Mouse (Mus musculus) liver, postnatal 0 days (tissue): ENCODE results near the gene Rab5b. TPM values are rescaled to one million over a fixed set of nuclear protein-coding genes. Genes with fewer than 3 reads are reported as not detected.
"Not testable (repeated sequence)": the region's sequence is repeated elsewhere in the genome, so short reads cannot be mapped to it uniquely, and the experiment has no call there.

Source experiments
- ATAC-seq: fragments of 200-750 bp; cut with Nextera tagmentation; 2 replicates; pipeline ENCODE4 v1.8.0; 2017; ENCODE audit warnings: mild to moderate bottlenecking, moderate library complexity
- DNase-seq: peaks from one replicate; pipeline ENCODE4 v3.0.0-alpha.2; 2016
- H3K27ac ChIP-seq: fragments of 300-500 bp; sonication (generic); 2 replicates; pipeline ENCODE4 v1.5.1; 2014; ENCODE audit warnings: antibody characterized with exemption, moderate library complexity, mild to moderate bottlenecking, low read depth
- H3K27me3 ChIP-seq: fragments of 300-500 bp; sonication (generic); 2 replicates; pipeline ENCODE4 v1.6.1; 2014; ENCODE audit warnings: low read length, control low read depth, mixed read lengths; ENCODE audit not compliant: insufficient read depth
- H3K36me3 ChIP-seq: fragments of 300-500 bp; sonication (generic); replicated peaks from 2 replicates; pipeline ENCODE4 v1.6.1; 2014; ENCODE audit warnings: mild to moderate bottlenecking, control low read depth, low read length, moderate library complexity, mixed read lengths; ENCODE audit not compliant: insufficient read depth
- H3K4me1 ChIP-seq: fragments of 300-500 bp; sonication (generic); 2 replicates; pipeline ENCODE4 v1.6.1; 2014; ENCODE audit warnings: antibody characterized with exemption, mild to moderate bottlenecking, control low read depth; ENCODE audit not compliant: insufficient read depth
- H3K4me2 ChIP-seq: fragments of 300-500 bp; sonication (generic); 2 replicates; pipeline ENCODE4 v1.6.1; 2014; ENCODE audit warnings: low read depth, mild to moderate bottlenecking, low read length, moderate library complexity, mixed read lengths
- H3K4me3 ChIP-seq: fragments of 300-500 bp; sonication (generic); 2 replicates; pipeline ENCODE4 v1.5.1; 2014; ENCODE audit warnings: low read depth, low read length
- H3K9ac ChIP-seq: fragments of 300-500 bp; sonication (generic); replicated peaks from 2 replicates; pipeline ENCODE4 v1.6.1; 2014; ENCODE audit warnings: mild to moderate bottlenecking, moderate library complexity
- H3K9me3 ChIP-seq: fragments of 300-500 bp; sonication (generic); 2 replicates; pipeline ENCODE4 v1.6.1; 2016; ENCODE audit warnings: mild to moderate bottlenecking, control low read depth, low read length, mixed read lengths
- CTCF ChIP-seq: sonication (generic); IDR thresholded peaks from 2 replicates; pipeline ENCODE4 v1.5.1; 2016; ENCODE audit warnings: antibody characterized with exemption, low read depth
- EP300 ChIP-seq: IDR thresholded peaks from 2 replicates; pipeline ENCODE4 v1.6.1; 2016; ENCODE audit warnings: antibody characterized with exemption, low read depth, mild to moderate bottlenecking
- WGBS: fragments of 180-500 bp; shearing (Covaris S2); extraction: QIAGEN DNeasy Blood & Tissue Kit; methylation state at CpG from one replicate; pipeline ENCODE4 v1.1.7; 2014; ENCODE audit not compliant: insufficient replicate concordance; 5-methylcytosine and 5-hydroxymethylcytosine counted together
- polyA plus RNA-seq: library from polyadenylated mRNA; unstranded; fragments of >200 nt; fragmentation: Nextera tagmentation; extraction: Ambion mirVana; gene quantifications from 2 replicates; pipeline ENCODE4 v1.2.1, GENCODE M21; 2015

Gene Rab5b
- polyA plus RNA-seq, 1 experiment from 2014 or later = 26.2 TPM

DNA sequence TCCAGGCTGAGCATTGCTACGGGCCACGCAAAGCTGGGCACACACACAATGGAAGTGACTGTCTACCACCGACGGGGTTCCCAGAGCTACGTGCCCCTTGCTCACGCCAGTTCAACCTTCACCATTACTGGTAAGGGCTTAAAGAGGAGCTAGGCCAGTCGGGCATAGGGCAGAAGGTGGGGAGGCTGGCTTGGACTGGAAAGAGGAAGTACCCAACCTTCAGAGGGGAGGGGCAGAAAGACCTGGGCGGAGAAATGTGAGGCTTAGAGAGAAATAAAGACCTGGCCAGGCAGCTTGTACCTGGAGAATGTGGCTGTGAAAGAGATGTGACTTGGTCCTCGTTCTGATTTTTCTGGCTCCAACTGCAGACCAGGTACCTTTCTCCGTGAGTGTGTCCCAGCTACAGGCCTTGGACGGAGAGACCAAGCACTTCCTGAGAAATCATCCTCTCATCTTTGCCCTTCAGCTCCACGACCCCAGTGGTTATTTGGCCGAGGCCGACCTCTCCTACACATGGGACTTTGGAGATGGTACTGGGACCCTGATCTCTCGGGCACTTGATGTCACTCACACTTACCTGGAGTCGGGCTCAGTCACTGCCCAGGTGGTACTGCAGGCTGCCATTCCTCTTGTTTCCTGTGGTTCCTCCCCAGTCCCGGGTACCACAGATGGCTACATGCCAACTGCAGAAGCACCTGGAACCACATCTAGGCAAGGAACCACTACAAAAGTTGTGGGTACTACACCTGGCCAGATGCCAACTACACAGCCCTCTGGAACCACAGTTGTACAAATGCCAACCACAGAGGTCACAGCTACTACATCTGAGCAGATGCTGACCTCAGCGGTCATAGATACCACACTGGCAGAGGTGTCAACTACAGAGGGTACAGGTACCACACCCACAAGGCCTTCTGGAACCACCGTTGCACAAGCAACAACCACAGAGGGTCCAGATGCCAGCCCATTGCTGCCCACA, 19.8 kb upstream of the Rab5b start:
- H3K4me1 ChIP-seq = no peaks in the 10 kb centered on the region
- peak; percentile 34 for DNase-seq
- no peak for TF ChIP-seq CTCF
- no peak for TF ChIP-seq EP300
- no peak overlapping the region for H3K27ac ChIP-seq
- no peak overlapping the region for H3K4me2 ChIP-seq
- no peaks in the 10 kb centered on the region; the same call in 1 of the 2 replicates for H3K36me3 ChIP-seq
- no peak overlapping the region for H3K4me3 ChIP-seq
- no peaks in the 10 kb centered on the region for H3K9me3 ChIP-seq
- no peaks in the 10 kb centered on the region for H3K27me3 ChIP-seq
- 0 out of 2 replicates have a peak, but pooled peaks have one; percentile 25 for ATAC-seq
- WGBS = 62% methylated on average over 19 of the region's 19 CpGs
- no peak overlapping the region for H3K9ac ChIP-seq

DNA sequence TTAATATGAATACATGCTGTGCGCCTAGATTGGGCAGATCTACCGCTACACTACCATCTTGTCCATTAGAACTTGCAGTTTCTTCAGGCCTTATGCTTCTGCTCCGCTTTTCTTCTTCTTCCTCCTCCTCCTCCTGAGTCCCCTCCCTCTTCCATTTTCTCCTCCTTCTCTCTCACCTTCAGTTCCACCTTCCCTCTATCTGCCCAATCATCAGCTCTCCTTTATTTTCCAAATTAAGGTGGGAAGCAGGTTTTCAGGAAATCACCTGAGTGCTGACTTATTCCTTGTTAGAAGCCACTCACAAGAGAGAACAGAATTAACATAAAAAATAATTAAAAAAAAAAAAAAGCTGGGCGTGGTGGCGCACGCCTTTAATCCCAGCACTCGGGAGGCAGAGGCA, 15.3 kb upstream of the Rab5b start:
- not testable (repeated sequence) for H3K27ac ChIP-seq, H3K4me3 ChIP-seq, H3K9me3 ChIP-seq, H3K9ac ChIP-seq, DNase-seq, ATAC-seq, H3K4me1 ChIP-seq, H3K4me2 ChIP-seq, H3K36me3 ChIP-seq, H3K27me3 ChIP-seq
- WGBS = 94% methylated on average over 7 of the region's 7 CpGs

DNA sequence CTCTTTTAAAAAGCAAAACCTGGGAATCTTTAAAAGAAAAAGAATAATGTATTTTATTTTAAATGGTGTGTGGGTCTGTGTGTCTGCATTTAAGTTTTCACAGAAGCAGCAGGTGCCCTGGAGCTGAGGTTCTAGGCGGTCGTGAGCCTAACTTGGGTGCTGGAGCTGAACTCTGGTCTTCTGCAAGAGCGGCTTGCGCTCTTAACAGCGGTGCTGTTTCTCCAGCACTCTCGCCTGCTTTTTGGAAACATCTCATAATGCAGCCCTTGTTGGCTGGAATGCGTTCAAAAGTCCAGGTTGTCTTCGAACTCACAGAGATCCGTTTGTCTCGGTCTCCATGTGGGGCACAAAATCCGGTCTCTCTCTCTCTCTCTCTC, 9.2 kb upstream of the Rab5b start:
- Histone ChIP-seq H3K9ac (peak overlapping the region; percentile 68), H3K9me3 (no peaks in the 10 kb centered on the region), H3K4me1 (peaks cover 21% of the 10 kb centered on the region), H3K4me2 (peak overlapping the region; percentile 92), H3K27ac (peak overlapping the region; percentile 76), H3K4me3 (peak overlapping the region; percentile 98), H3K27me3 (no peaks in the 10 kb centered on the region), H3K36me3 (peaks cover 28% of the 10 kb centered on the region)
- peak; percentile 22 for ATAC-seq
- DNase-seq = no peak
- 14% methylated on average over 11 of the region's 11 CpGs for WGBS
- TF ChIP-seq EP300 (no peak), CTCF (no peak)

DNA sequence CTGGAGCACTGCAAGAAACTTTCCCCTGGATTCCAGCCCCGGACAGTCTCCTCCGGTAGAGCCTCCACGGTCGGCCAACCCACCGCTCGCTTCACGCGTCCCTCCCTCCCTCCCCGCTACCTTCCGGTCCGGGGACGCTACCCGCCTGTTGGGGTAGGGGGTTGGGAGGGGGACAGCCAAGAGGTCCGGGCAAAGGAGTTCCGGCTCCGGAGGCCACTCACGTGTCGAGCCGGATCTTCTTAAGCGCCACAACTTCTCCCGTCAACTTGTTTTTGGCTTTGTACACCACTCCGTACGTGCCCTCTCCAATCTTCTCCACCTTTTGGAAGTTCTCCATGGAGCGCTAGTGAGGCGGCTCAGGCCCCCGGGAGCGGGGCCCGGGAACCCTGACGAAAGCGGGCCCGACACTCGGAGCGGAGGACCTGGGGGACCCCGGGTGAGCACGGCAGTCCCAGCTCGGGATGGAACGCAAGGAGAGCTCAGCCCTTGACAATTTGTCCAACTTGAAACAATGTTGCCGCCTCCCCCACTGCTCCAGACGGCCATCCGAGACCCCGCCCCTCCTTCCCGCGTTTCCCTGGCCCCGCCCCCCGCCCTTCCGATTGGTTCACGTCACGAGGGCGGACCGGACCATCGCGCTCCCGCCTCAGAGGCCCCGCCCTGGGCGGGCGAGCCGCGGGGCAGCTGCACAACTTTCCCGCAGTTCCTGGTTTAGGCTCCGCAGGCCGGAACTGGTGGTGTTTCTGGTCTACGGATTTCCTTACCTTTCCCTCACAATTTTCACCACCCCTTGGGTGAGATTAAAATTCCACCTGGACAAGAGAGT, 8.6 kb upstream of the Rab5b start, which contains the start of gene Cdk2:
Gene Cdk2 (minus strand): TSS at position 541 of the 826 bp plus-strand sequence.
- H3K27me3 ChIP-seq = no peaks in the 10 kb centered on the region
- H3K27ac ChIP-seq = peak within 1 kb of the TSS; percentile 99
- TF ChIP-seq EP300 (peak; percentile 21; the same call in 1 of the 2 replicates), CTCF (no peak)
- H3K4me1 ChIP-seq = peaks cover 21% of the 10 kb centered on the region
- peak within 1 kb of the TSS; percentile 98 for H3K4me3 ChIP-seq
- peak within 1 kb of the TSS; percentile 95 for H3K9ac ChIP-seq
- WGBS = under 1% methylated on average over 59 of the region's 62 CpGs
- H3K9me3 ChIP-seq = no peaks in the 10 kb centered on the region
- peak; percentile 94 for ATAC-seq
- H3K36me3 ChIP-seq = peaks cover 34% of the 10 kb centered on the region
- peak; percentile 97 for DNase-seq
- peak within 1 kb of the TSS; percentile 92 for H3K4me2 ChIP-seq

DNA sequence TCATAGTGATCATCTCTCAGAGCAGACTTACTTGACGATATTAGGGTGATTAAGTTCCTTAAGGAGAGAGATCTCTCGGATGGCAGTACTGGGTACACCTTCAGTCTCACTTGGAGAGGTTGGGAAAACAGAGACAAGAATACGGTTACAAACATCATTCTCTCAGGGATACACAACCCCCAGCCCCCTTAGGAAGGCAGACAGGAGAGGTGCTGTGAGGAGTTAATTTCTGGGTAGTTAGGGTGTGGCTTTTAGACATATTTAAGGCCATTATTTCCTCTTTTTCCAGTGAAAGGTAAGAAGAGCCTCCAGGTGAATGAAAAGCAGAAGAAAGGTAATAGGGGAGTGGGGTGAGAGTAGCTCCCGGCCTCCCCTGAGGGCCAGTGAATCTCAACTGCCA, 7.8 kb upstream of the Rab5b start, which contains the start of gene Pmel:
Gene Pmel (plus strand): TSS at position 301 of the 400 bp plus-strand sequence.
- H3K4me1 ChIP-seq = peaks cover 21% of the 10 kb centered on the region

More for the DNA sequence above, 7.8 kb upstream of the Rab5b start, which contains the start of gene Pmel:
- H3K27me3 ChIP-seq = no peaks in the 10 kb centered on the region
- peak within 1 kb of the TSS; percentile 99 for H3K27ac ChIP-seq
- peak within 1 kb of the TSS; percentile 95 for H3K9ac ChIP-seq
- no peak for ATAC-seq
- H3K36me3 ChIP-seq = peaks cover 42% of the 10 kb centered on the region
- H3K9me3 ChIP-seq = no peaks in the 10 kb centered on the region
- peak within 1 kb of the TSS; percentile 98 for H3K4me3 ChIP-seq
- WGBS = 22% methylated on average over 4 of the region's 4 CpGs
- DNase-seq = no peak
- H3K4me2 ChIP-seq = peak within 1 kb of the TSS; percentile 92
- TF ChIP-seq EP300 = no peak
- no peak for TF ChIP-seq CTCF
